Comparison of ENCODE assay signal across 9 mouse cellular contexts in the genomic region with DNA sequence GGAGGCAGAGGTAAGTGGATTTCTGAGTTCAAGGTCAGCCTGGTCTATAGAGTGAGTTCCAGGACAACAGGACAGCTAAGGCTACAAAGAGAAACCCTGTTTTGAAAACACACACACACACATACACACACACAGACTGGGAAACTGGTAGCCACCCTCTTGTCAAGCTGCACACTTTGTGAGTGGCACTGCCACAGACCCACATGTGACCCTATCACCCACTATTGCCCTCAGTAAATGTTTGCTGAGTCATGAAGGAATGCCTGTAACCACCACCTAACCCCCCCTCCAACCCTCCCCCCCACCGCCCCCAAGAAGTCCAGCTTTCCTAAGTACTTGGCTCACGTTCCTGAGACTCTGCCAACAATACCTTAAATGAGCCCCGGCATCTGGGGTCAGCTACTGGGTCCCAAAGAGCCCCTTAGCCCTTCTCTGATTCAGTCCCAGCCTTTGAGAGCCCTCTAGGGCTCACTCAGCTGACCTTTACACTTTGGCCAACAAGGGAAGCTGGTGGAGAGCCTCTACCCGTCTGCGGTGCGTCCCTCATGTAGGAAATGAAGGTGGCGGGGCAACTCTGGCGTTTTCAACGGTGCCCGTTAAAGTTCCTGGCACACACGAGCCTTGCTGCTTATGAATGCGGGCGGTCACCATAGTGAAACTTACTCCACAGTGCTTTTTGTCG. TPM values are rescaled to one million over a fixed set of nuclear protein-coding genes. Genes with fewer than 3 reads are reported as not detected.
DNase-seq lines count a peak whose midpoint lies in the region; ATAC-seq and TF ChIP-seq lines count a peak whose summit lies in the region.
"Had no signal": no experiment of that assay in that cellular context is flagged by ENCODE, and none has a peak within 500 bp of the region (broad histone marks: within the 10 kb centered on the region; RNA-seq: fewer than 3 reads in every experiment).

No protein-coding gene starts in this region.

- no peak for TF ChIP-seq POLR2A in kidney, adult 2 months (IDR thresholded peaks at IDR 0.05; ENCODE audit: low read depth, low read length)

- H3K27me3 ChIP-seq in forebrain, embryonic 13.5 days: peaks cover 7% of the 10 kb centered on the region; the same call in 1 of the 2 replicates
- no peaks in the 10 kb centered on the region for H3K27me3 ChIP-seq in forebrain, embryonic 16.5 days (replicated peaks; ENCODE audit: control insufficient read depth, insufficient read depth, low read length)
- H3K27me3 ChIP-seq in kidney, adult 2 months (replicated peaks; ENCODE audit: control insufficient read depth, insufficient read depth, low read length): no peaks in the 10 kb centered on the region
- peaks cover 6% of the 10 kb centered on the region for H3K27me3 ChIP-seq in kidney, embryonic 15.5 days

- H3K27ac ChIP-seq in forebrain, embryonic 13.5 days: peak overlapping the region; percentile 19; the same call in 1 of the 2 replicates
- no peak overlapping the region for H3K27ac ChIP-seq in forebrain, embryonic 16.5 days (ENCODE audit: low read length)
- peak overlapping the region; percentile 94 for H3K27ac ChIP-seq in kidney, adult 2 months (ENCODE audit: insufficient read depth, low read depth, low read length)
- H3K27ac ChIP-seq in kidney, embryonic 15.5 days: no peak overlapping the region

- no peak for ATAC-seq in forebrain, embryonic 13.5 days
- no peak for ATAC-seq in forebrain, embryonic 16.5 days
- ATAC-seq in kidney, embryonic 15.5 days (replicated peaks; ENCODE audit: low FRiP score): no peak
- ATAC-seq: inflammation-experienced regulatory T-cells, adult 6 months had no signal

- no peak overlapping the region for H3K9ac ChIP-seq in forebrain, embryonic 13.5 days
- no peak overlapping the region for H3K9ac ChIP-seq in forebrain, embryonic 16.5 days (replicated peaks; ENCODE audit: low read depth, low read length)
- H3K9ac ChIP-seq in kidney, embryonic 15.5 days: no peak overlapping the region

- DNase-seq in kidney, adult 2 months: peak; percentile 71
- DNase-seq in heart, postnatal 10 days: peak; percentile 70 to 71
- peak; percentile 61 for DNase-seq in lung, postnatal 25 days (ENCODE audit: low spot score)
- DNase-seq in neural tube, embryonic 10.5 days (ENCODE audit: extremely low spot score, low spot score): no peak
- DNase-seq in layer of hippocampus, adult 11-12 months (ENCODE audit: low spot score): no peak

- H3K9me3 ChIP-seq in forebrain, embryonic 13.5 days (replicated peaks): no peaks in the 10 kb centered on the region
- no peaks in the 10 kb centered on the region for H3K9me3 ChIP-seq in forebrain, embryonic 16.5 days (ENCODE audit: control insufficient read depth, low read length)
- H3K9me3 ChIP-seq in kidney, embryonic 15.5 days (replicated peaks): no peaks in the 10 kb centered on the region

- intact Hi-C loops in heart, postnatal 10 days (cut with DNase I): loop anchor here (1.0 kb wide), 1 partner anchor 19 kb away; no protein-coding TSS in a partner anchor

- no peak for TF ChIP-seq CTCF in kidney, adult 2 months (conservative IDR thresholded peaks at IDR 0.05; ENCODE audit: insufficient read depth, insufficient read length, low read depth, low read length)

- H3K4me3 ChIP-seq in forebrain, embryonic 13.5 days: no peak overlapping the region
- no peak overlapping the region for H3K4me3 ChIP-seq in forebrain, embryonic 16.5 days (replicated peaks; ENCODE audit: low read length)
- no peak overlapping the region for H3K4me3 ChIP-seq in kidney, adult 2 months (ENCODE audit: insufficient read depth, low read depth, low read length)
- no peak overlapping the region for H3K4me3 ChIP-seq in kidney, embryonic 15.5 days (replicated peaks)

- H3K4me2 ChIP-seq in forebrain, embryonic 13.5 days: no peak overlapping the region
- no peak overlapping the region for H3K4me2 ChIP-seq in forebrain, embryonic 16.5 days (ENCODE audit: low read length)
- H3K4me2 ChIP-seq in kidney, embryonic 15.5 days: no peak overlapping the region

- WGBS in forebrain, embryonic 13.5 days: 58% methylated on average over 14 of the region's 14 CpGs
- WGBS in forebrain, embryonic 16.5 days: 42% methylated on average over 14 of the region's 14 CpGs
- 24% methylated on average over 14 of the region's 14 CpGs for WGBS in kidney, adult 2 months
- whole genome bisulfite sequencing in kidney, embryonic 15.5 days: 68% methylated on average over 14 of the region's 14 CpGs

- no peaks in the 10 kb centered on the region for H3K36me3 ChIP-seq in forebrain, embryonic 13.5 days (ENCODE audit: poor library complexity, severe bottlenecking)
- no peaks in the 10 kb centered on the region for H3K36me3 ChIP-seq in forebrain, embryonic 16.5 days (ENCODE audit: control insufficient read depth, insufficient read depth)
- H3K36me3 ChIP-seq in kidney, adult 2 months (ENCODE audit: control insufficient read depth, insufficient read depth, low read length): no peaks in the 10 kb centered on the region
- H3K36me3 ChIP-seq in kidney, embryonic 15.5 days: no peaks in the 10 kb centered on the region

- peaks cover 28% of the 10 kb centered on the region for H3K4me1 ChIP-seq in forebrain, embryonic 13.5 days
- peaks cover 19% of the 10 kb centered on the region for H3K4me1 ChIP-seq in forebrain, embryonic 16.5 days (replicated peaks; ENCODE audit: control insufficient read depth, insufficient read depth, low read length)
- H3K4me1 ChIP-seq in kidney, adult 2 months (ENCODE audit: control insufficient read depth, insufficient read depth, low read length): peaks cover 52% of the 10 kb centered on the region
- peaks cover 37% of the 10 kb centered on the region for H3K4me1 ChIP-seq in kidney, embryonic 15.5 days

RNA-seq across cellular contexts. Expression of a gene that starts 19.9 kb away (rescaled TPM):
- 19.1 and 21.7 TPM in 2 replicates for polyA plus RNA-seq in forebrain, embryonic 13.5 days (2015; fragmentation: Nextera tagmentation; extraction: Ambion mirVana)
- 19.4 and 23.8 TPM in 2 replicates for polyA plus RNA-seq in forebrain, embryonic 16.5 days (2015; fragmentation: Nextera tagmentation; extraction: Ambion mirVana)
- 31.6 and 40.3 TPM in 2 replicates for polyA plus RNA-seq in kidney, adult 2 months (2012; rRNA removed)
- 28.2 and 29.3 TPM in 2 replicates for polyA plus RNA-seq in kidney, embryonic 15.5 days (2015; fragmentation: Nextera tagmentation; extraction: Ambion mirVana)
- 10 to 100 TPM; 56.5 to 78.6 TPM for total RNA-seq in heart, postnatal 10 days (2021)

RNA-seq across cellular contexts. Expression of a gene that starts 33.0 kb away (rescaled TPM):
- polyA plus RNA-seq in forebrain, embryonic 13.5 days (2015; fragmentation: Nextera tagmentation; extraction: Ambion mirVana): 159 and 177 TPM in 2 replicates
- 130 and 132 TPM in 2 replicates for polyA plus RNA-seq in forebrain, embryonic 16.5 days (2015; fragmentation: Nextera tagmentation; extraction: Ambion mirVana)
- polyA plus RNA-seq in kidney, adult 2 months (2012; rRNA removed): 33.5 and 47.4 TPM in 2 replicates
- 159 and 163 TPM in 2 replicates for polyA plus RNA-seq in kidney, embryonic 15.5 days (2015; fragmentation: Nextera tagmentation; extraction: Ambion mirVana)
- total RNA-seq in heart, postnatal 10 days (2021): 10 to 100 TPM; 51.7 to 56.0 TPM

RNA-seq across cellular contexts. Expression of a gene that starts 33.4 kb away (rescaled TPM):
- polyA plus RNA-seq in forebrain, embryonic 13.5 days (2015; fragmentation: Nextera tagmentation; extraction: Ambion mirVana): 202 and 211 TPM in 2 replicates
- 259 and 260 TPM in 2 replicates for polyA plus RNA-seq in forebrain, embryonic 16.5 days (2015; fragmentation: Nextera tagmentation; extraction: Ambion mirVana)
- polyA plus RNA-seq in kidney, adult 2 months (2012; rRNA removed): 890 and 915 TPM in 2 replicates
- 216 and 224 TPM in 2 replicates for polyA plus RNA-seq in kidney, embryonic 15.5 days (2015; fragmentation: Nextera tagmentation; extraction: Ambion mirVana)
- 1,000 to 10,000 TPM; 1,895 to 1,910 TPM for total RNA-seq in heart, postnatal 10 days (2021)

RNA-seq across cellular contexts. Expression of a gene that starts 36.5 kb away (rescaled TPM):
- polyA plus RNA-seq in forebrain, embryonic 13.5 days (2015; fragmentation: Nextera tagmentation; extraction: Ambion mirVana): 24.2 and 24.9 TPM in 2 replicates
- polyA plus RNA-seq in forebrain, embryonic 16.5 days (2015; fragmentation: Nextera tagmentation; extraction: Ambion mirVana): 32.7 and 33.3 TPM in 2 replicates
- 121 and 131 TPM in 2 replicates for polyA plus RNA-seq in kidney, adult 2 months (2012; rRNA removed)
- 23.9 and 26.5 TPM in 2 replicates for polyA plus RNA-seq in kidney, embryonic 15.5 days (2015; fragmentation: Nextera tagmentation; extraction: Ambion mirVana)
- total RNA-seq in heart, postnatal 10 days (2021): 10 to 100 TPM; 51.7 to 74.0 TPM

Comparison
In these comparisons a context has a peak if more than half of its experiments do, and no peak if none do; other contexts are left out.
1. H3K27ac ChIP-seq: peak in forebrain, embryonic 13.5 days (single experiment) and kidney, adult 2 months (single experiment); none in forebrain, embryonic 16.5 days (single experiment) and kidney, embryonic 15.5 days (single experiment).
2. DNase-seq: peak in kidney, adult 2 months (single experiment), heart, postnatal 10 days (2 of 2) and lung, postnatal 25 days (single experiment); none in neural tube, embryonic 10.5 days (single experiment) and layer of hippocampus, adult 11-12 months (single experiment).